Mouse (Mus musculus) brain, embryonic 14.5 days (tissue): ENCODE measurements around the gene Slbp.

ENCODE experiments used
- CTCF ChIP-seq: fragments of 200-500 bp; IDR thresholded peaks from 2 replicates; pipeline ENCODE4 v1.5.1; 2012; ENCODE audit warnings: inconsistent platforms, mild to moderate bottlenecking, moderate library complexity, borderline replicate concordance; ENCODE audit not compliant: insufficient read depth, insufficient read length; ENCODE audit errors: extremely low read depth
- POLR2A ChIP-seq: fragments of 200-500 bp; IDR thresholded peaks from 2 replicates; pipeline ENCODE4 v1.6.1; 2012; ENCODE audit warnings: mild to moderate bottlenecking, inconsistent platforms, borderline replicate concordance; ENCODE audit not compliant: poor library complexity, insufficient read depth, insufficient read length, severe bottlenecking; ENCODE audit errors: extremely low read depth

DNA sequence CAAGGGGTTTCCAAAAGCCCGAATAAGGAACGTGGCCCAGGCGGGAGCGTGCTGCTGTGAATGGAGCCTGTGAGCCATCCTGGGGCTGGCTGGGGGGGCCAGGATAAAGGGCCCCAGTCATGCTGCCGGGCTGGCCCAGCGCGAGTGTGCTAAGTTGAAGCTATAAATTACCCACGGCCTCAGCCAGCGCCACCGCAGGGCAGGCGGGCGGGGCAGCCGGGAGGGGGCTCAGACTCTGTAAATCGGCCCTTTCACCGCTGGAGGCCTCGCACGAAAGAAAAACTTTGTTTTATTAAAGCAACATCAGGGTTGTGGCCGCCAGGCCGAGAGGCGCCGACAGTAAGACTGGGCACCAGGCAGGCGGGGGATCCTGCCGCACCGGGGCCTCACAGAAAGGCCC, 40.0 kb upstream of the Slbp start:
- TF ChIP-seq CTCF: no peak
- TF ChIP-seq POLR2A: no peak
